Mouse (Mus musculus): ENCODE data around the gene Sh3gl1. TPM values are rescaled to one million over a fixed set of nuclear protein-coding genes. Genes with fewer than 3 reads are reported as not detected.

The Sh3gl1 gene
- polyA plus RNA-seq (2012), result 73.8 and 78.3 TPM in 2 replicates

- no peak for TF ChIP-seq GATA1 (IDR thresholded peaks at IDR 0.05; ENCODE audit: low read length)
Observed at GRCm38 (mm10) chr17:56036176-56036900, at the start of gene Sh3gl1. TSS of gene Sh3gl1 (minus strand) at chr17:56036635.

DNA sequence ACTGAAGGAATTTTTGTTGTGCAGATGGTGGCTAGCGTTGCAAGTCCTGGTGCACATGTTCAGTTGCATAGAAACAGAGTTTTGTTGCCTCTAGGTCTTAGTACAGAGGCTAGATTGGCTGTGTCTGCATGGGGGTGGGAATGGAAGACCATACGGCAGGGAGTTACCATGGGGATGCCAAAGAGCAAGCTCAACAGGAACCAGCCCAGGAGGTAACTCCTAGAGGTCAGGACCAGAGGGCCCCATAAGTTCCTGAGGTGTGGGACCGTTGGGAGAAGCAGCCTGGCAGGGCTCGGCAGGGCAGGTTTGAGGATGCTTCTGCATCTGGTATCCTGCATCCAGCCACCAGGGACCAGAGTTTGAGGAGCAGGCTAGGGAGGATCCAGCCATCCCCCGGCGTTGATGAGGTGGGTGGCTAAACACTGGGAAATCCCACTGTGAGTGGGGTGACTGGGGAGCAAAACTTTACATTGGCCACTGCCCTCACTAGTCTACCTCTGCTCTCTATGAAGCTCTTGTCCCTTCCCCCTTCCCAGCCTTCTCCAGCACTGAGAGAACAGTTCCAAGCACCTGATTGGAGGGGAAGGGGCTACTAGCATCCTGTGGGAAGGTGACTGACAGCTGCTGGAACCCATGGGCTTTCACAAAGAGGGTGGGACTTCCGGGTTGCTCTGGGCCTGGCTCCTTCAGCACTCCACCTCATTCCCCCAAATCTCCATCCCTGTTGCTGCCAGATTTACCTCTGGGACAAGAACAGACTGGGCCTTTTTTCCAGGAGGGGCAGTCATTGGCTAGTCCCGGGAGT is 44.5 kb upstream of the Sh3gl1 start:
- no peak for TF ChIP-seq GATA1 (IDR thresholded peaks at IDR 0.05; ENCODE audit: low read length)

GRCm38 (mm10) chr17:56079921-56080320 is 43.5 kb upstream of the Sh3gl1 start:
- no peak for TF ChIP-seq GATA1 (IDR thresholded peaks at IDR 0.05; ENCODE audit: low read length)

DNA sequence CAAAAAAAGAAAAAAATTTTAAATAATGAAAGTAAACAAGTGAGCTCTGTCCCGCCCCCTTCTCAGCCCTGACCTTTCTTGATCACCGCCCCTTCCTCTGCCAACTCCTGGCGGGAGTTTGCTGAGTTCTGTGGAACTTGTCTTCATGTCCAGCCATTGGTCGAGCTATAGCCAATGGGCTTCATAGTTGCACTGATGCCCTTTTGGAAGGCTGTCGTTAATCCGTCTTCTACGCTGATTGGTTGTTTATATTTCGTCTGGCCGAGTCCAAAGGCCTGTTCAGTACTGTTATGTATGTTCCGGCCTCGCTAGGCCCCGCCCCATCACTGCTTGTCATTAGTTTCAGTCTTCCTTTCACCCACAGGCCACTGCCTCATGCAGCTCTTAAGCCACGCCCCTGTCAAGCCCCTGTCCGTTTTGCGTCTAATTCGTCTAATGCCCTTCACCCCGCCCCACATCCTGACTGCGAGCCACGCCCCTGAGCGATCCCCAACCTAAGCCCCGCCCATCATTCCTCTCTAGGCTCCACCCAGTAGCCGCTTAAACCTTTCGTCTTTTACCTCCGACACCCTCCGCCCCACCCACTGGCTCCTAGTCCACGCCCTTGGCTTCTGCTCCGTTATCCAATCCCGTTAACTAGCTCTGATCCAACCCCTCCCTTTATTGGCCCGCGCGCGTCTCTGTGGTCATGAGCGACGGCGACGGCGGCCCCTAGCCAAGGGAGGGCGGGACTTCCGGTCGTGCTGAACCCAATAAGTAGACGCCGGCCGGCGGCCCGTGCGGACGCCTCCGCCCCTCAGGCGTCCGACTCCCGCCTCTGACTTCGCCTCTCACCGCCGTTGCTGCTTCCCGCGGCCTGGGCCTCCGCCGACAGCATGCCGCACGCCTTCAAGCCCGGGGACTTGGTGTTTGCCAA is 42.7 kb upstream of the Sh3gl1 start, which contains the start of gene Hdgfl2:
Hdgfl2 (plus strand) TSS at position 755 of the 916 bp plus-strand sequence.
- TF ChIP-seq GATA1 (IDR thresholded peaks at IDR 0.05; ENCODE audit: low read length), result no peak

DNA sequence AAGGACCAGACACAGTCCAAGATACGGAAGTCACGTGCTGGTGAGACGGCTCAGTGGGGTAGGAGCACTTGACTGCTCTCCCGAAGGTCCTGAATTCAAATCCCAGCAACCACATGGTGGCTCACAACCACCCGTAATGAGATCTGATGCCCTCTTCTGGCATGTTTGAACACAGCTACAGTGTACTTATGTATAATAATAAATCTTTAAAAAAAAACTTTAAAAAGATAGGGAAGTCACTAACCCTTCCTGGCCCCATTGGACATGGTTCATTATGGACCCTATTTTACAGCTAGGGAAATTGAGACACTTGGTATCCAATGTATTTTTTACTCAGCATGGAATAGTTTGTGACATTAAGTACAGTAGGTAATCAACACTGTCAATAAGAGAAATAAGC is 41.1 kb upstream of the Sh3gl1 start:
- TF ChIP-seq GATA1 (IDR thresholded peaks at IDR 0.05; ENCODE audit: low read length), result no peak

DNA sequence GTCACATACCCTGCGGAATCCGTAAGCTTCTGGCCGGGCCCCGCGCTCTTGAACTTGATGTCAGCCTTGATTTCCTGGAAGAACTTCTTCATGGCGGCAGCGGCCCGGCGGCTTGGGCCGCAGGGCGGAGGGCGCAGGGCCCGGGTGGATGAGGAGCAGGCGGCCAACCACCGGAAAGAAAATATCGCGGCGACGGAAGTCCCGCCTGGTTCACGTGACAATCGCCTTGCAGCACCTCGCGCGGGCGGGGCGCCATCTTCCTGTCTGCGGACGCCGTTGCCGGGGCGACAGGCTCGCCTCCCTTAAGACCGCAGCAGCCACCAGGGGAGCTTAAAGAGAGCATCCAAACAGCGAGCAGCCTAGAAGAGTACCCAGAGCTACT is 38.4 kb upstream of the Sh3gl1 start, which contains the start of gene Ubxn6:
Ubxn6 (minus strand) TSS at position 202 of the 382 bp plus-strand sequence.
- no peak for TF ChIP-seq GATA1 (IDR thresholded peaks at IDR 0.05; ENCODE audit: low read length)

DNA sequence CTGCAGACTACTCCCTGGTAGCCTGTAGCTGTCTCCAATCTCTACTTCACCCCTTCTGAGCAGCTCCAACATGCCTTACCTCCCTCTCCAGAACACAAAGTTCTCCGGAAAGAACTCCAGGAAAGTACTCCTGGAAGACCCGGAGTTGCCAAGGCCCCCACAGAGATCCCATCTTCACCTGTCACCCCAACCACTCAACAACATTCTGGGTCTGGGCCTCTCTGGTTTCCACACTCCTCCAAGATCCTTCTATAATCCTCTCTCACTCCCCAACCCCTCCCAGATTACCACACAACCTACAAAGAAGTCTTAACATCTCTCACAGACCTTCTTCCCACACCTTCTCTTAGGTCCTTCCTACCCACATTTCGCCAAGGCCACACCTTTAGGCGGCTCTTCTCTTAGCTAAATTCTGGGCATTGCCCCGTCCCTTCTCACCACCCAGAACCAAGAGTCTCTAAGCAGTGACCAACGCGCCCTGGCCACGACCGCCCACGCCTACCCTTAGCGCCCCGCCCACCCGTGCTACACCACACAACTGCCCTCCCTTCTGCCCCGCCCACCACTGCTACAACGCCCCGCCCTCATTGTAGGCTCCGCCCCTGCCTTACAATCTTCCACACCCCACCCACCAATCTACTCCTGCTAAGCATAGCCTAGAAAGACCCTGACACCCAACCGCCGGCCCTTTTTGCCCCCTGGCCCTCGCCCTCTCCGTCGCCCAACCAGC is 37.8 kb upstream of the Sh3gl1 start:
- TF ChIP-seq GATA1 (IDR thresholded peaks at IDR 0.05; ENCODE audit: low read length), result no peak

DNA sequence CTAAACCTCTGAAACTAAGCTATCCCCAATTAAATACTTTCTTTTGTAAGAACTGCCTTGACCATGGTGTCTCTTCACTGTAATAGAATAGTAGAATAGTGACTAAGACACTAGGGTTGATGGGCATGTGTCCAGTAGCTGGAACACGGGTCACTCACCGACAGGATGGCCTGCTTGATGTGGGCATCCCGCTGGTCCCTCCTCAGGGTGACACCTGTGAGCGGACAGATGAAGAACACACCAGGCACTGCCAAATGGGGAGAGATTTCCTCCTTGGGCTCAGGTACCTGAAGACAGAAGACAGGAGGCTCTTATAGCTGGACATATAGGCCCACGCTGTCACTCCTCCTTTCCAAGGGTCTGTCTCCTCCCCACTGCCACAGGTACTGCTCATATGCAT is 35.8 kb upstream of the Sh3gl1 start:
- TF ChIP-seq GATA1 (IDR thresholded peaks at IDR 0.05; ENCODE audit: low read length), result no peak

DNA sequence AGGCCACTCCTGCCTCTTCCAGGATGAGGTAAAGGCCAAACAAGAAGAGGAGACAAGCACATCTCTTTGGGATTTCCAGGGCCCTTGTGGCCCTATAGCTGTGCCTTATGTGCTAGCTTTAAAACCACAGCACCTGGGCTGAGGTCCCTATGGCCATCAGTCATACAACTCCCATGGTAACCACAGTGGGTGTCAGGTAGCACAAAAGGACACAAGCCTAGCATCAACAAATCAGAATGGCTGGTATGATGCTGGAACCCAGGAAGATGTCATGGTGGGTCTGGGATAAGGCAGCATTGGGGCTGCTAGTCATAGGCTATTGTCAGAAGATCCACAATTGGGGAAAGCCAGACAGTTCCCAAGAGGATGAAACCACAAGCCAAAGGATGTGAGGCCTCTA is 34.7 kb upstream of the Sh3gl1 start:
- TF ChIP-seq GATA1 (IDR thresholded peaks at IDR 0.05; ENCODE audit: low read length), result no peak

GRCm38 (mm10) chr17:56069066-56069465 is 32.6 kb upstream of the Sh3gl1 start:
- TF ChIP-seq GATA1 (IDR thresholded peaks at IDR 0.05; ENCODE audit: low read length), result no peak

- TF ChIP-seq GATA1 (IDR thresholded peaks at IDR 0.05; ENCODE audit: low read length), result no peak
Observed at GRCm38 (mm10) chr17:56066451-56066850, 30.0 kb upstream of the Sh3gl1 start.

DNA sequence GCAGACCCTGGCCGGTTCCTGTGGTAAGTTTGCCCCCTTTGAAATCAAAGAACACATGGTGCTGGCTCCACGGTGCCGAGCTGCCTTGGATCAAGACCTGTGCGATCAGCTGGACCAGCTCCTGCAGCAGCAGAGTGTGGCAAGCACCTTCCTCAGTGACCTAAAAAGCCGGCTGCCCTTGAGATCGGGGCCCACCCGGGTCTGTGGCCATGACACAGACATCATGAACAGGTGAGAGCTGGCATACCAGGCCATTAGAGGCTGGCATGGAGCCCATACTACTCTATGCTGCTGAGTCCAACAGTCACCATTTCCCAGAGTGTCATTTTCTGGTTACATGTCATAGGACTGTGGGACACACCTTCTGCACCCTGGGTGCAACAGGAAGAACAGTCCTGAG is 25.6 kb upstream of the Sh3gl1 start:
- no peak for TF ChIP-seq GATA1 (IDR thresholded peaks at IDR 0.05; ENCODE audit: low read length)

DNA sequence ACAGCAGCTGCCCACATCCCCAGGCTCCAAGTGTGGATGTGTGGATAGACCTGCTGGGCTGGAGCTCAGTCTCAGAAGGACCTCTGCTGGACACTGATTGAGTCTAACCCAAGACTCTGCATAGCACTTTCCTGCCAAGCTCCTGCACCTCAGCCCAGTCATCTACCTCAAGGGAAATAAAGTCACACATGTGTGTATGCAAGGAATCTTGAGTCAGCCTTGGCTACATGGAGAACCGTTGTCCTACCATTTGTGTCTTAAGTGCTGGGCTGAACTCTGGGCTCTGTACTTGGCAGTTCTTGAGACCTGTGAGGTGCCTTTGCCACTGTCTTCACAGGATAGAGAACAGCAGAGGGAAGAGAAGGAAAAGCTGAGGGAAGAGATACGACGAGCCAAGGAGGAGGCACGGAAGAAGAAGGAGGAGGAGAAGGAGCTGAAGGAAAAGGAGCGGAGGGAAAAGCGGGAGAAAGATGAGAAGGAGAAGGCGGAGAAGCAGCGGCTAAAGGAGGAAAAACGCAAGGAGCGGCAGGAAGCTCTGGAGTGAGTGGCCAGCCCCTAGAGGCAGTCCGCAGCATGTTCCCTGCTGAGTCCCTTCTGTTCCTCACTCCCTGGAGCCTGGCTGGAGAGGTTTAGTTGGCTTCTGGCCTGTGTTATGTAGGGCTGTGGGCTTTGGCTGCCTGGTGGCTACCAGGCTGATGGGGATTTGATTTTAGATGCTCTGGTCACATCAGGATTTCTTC is 21.1 kb upstream of the Sh3gl1 start:
- TF ChIP-seq GATA1 (IDR thresholded peaks at IDR 0.05; ENCODE audit: low read length), result no peak
